Comparison of ENCODE assay signal across 34 mouse cellular contexts in genomic region chr1:89912392-89912791, GRCm38 (mm10). TPM values are rescaled to one million over a fixed set of nuclear protein-coding genes. Genes with fewer than 3 reads are reported as not detected.
DNase-seq lines count a peak whose midpoint lies in the region; ATAC-seq and TF ChIP-seq lines count a peak whose summit lies in the region.
"Had no signal": no experiment of that assay in that cellular context is flagged by ENCODE, and none has a peak within 500 bp of the region (broad histone marks: within the 10 kb centered on the region; RNA-seq: fewer than 3 reads in every experiment).

No protein-coding gene starts in this region.

- WGBS in hindbrain, postnatal 0 days, result 19% methylated on average over 5 of the region's 5 CpGs
- WGBS in hindbrain, embryonic 12.5 days, result 22% methylated on average over 5 of the region's 5 CpGs
- WGBS in lung, embryonic 14.5 days, result 22% methylated on average over 5 of the region's 5 CpGs
- WGBS in neural tube, embryonic 13.5 days, result 6% methylated on average over 5 of the region's 5 CpGs
- 9% methylated on average over 5 of the region's 5 CpGs for whole genome bisulfite sequencing in neural tube, embryonic 15.5 days

- no peaks in the 10 kb centered on the region for H3K4me1 ChIP-seq in hindbrain, postnatal 0 days (ENCODE audit: insufficient read depth, low read length)
- H3K4me1 ChIP-seq in hindbrain, embryonic 12.5 days, result peaks cover 7% of the 10 kb centered on the region
- no peaks in the 10 kb centered on the region for H3K4me1 ChIP-seq in lung, embryonic 14.5 days (ENCODE audit: insufficient read depth)
- H3K4me1 ChIP-seq in neural tube, embryonic 13.5 days (replicated peaks), result peaks cover 13% of the 10 kb centered on the region
- peaks cover 7% of the 10 kb centered on the region for H3K4me1 ChIP-seq in neural tube, embryonic 15.5 days

- H3K4me2 ChIP-seq in hindbrain, postnatal 0 days (ENCODE audit: low read depth, low read length), result no peak overlapping the region
- H3K4me2 ChIP-seq in hindbrain, embryonic 12.5 days (replicated peaks), result no peak overlapping the region
- no peak overlapping the region for H3K4me2 ChIP-seq in lung, embryonic 14.5 days
- no peak overlapping the region for H3K4me2 ChIP-seq in neural tube, embryonic 13.5 days
- no peak overlapping the region for H3K4me2 ChIP-seq in neural tube, embryonic 15.5 days
- H3K4me2 ChIP-seq: heart, embryonic 11.5 days; midbrain, embryonic 11.5 days had no signal

- H3K9ac ChIP-seq in hindbrain, postnatal 0 days (replicated peaks; ENCODE audit: low read length), result no peak overlapping the region
- H3K9ac ChIP-seq in hindbrain, embryonic 12.5 days, result no peak overlapping the region
- H3K9ac ChIP-seq in lung, embryonic 14.5 days, result no peak overlapping the region
- no peak overlapping the region for H3K9ac ChIP-seq in neural tube, embryonic 13.5 days
- H3K9ac ChIP-seq in neural tube, embryonic 15.5 days (replicated peaks), result no peak overlapping the region
- H3K9ac ChIP-seq: liver, embryonic 14.5 days had no signal

- H3K27me3 ChIP-seq in hindbrain, postnatal 0 days (ENCODE audit: insufficient read depth, low read length), result peaks cover 4% of the 10 kb centered on the region; the same call in 1 of the 2 replicates
- H3K27me3 ChIP-seq in hindbrain, embryonic 12.5 days, result peaks cover 15% of the 10 kb centered on the region; the same call in 1 of the 2 replicates
- H3K27me3 ChIP-seq in lung, embryonic 14.5 days (ENCODE audit: insufficient read depth, low read length), result no peaks in the 10 kb centered on the region
- H3K27me3 ChIP-seq in neural tube, embryonic 13.5 days, result no peaks in the 10 kb centered on the region; the same call in 1 of the 2 replicates
- peaks cover 5% of the 10 kb centered on the region; the same call in 1 of the 2 replicates for H3K27me3 ChIP-seq in neural tube, embryonic 15.5 days (replicated peaks)
- H3K27me3 ChIP-seq: CH12.LX had no signal

- no peaks in the 10 kb centered on the region for H3K36me3 ChIP-seq in hindbrain, postnatal 0 days (ENCODE audit: insufficient read depth, low read length)
- H3K36me3 ChIP-seq in hindbrain, embryonic 12.5 days, result no peaks in the 10 kb centered on the region
- H3K36me3 ChIP-seq in lung, embryonic 14.5 days (ENCODE audit: insufficient read depth), result no peaks in the 10 kb centered on the region
- no peaks in the 10 kb centered on the region for H3K36me3 ChIP-seq in neural tube, embryonic 13.5 days
- H3K36me3 ChIP-seq in neural tube, embryonic 15.5 days, result no peaks in the 10 kb centered on the region

- ATAC-seq in hindbrain, postnatal 0 days, result 0 out of 2 replicates have a peak, but pooled peaks have one; percentile 18
- no peak for ATAC-seq in hindbrain, embryonic 12.5 days (ENCODE audit: low FRiP score)
- ATAC-seq in lung, embryonic 14.5 days (ENCODE audit: insufficient read depth), result peak; percentile 63; the same call in 1 of the 2 replicates
- peak; percentile 81 for ATAC-seq in neural tube, embryonic 13.5 days (ENCODE audit: low read depth)
- ATAC-seq in neural tube, embryonic 15.5 days (ENCODE audit: low FRiP score), result no peak; the same call in 1 of the 2 replicates
- ATAC-seq: activated CD4-positive, CD25-positive, alpha-beta regulatory T cell, adult 4 months; forebrain, embryonic 14.5 days; intestine, embryonic 16.5 days; midbrain, embryonic 16.5 days had no signal

- H3K9me3 ChIP-seq in hindbrain, postnatal 0 days (ENCODE audit: low read length), result no peaks in the 10 kb centered on the region
- no peaks in the 10 kb centered on the region for H3K9me3 ChIP-seq in hindbrain, embryonic 12.5 days (replicated peaks)
- no peaks in the 10 kb centered on the region for H3K9me3 ChIP-seq in lung, embryonic 14.5 days (ENCODE audit: low read depth, low read length)
- H3K9me3 ChIP-seq in neural tube, embryonic 13.5 days, result no peaks in the 10 kb centered on the region
- no peaks in the 10 kb centered on the region for H3K9me3 ChIP-seq in neural tube, embryonic 15.5 days (replicated peaks)

- H3K27ac ChIP-seq in hindbrain, postnatal 0 days, result no peak overlapping the region
- H3K27ac ChIP-seq in hindbrain, embryonic 12.5 days, result no peak overlapping the region
- H3K27ac ChIP-seq in lung, embryonic 14.5 days (ENCODE audit: low read depth), result no peak overlapping the region
- H3K27ac ChIP-seq in neural tube, embryonic 13.5 days (replicated peaks), result no peak overlapping the region
- no peak overlapping the region for H3K27ac ChIP-seq in neural tube, embryonic 15.5 days (replicated peaks)
- H3K27ac ChIP-seq: layer of hippocampus, adult 2 months; left cerebral cortex, adult 2 months; liver, embryonic 14.5 days had no signal

- no peak for TF ChIP-seq CTCF in hindbrain, postnatal 0 days (IDR thresholded peaks at IDR 0.05; ENCODE audit: low read depth)
- no peak for TF ChIP-seq CTCF in lung, embryonic 14.5 days (IDR thresholded peaks at IDR 0.05; ENCODE audit: low read depth)

- no peak overlapping the region for H3K4me3 ChIP-seq in hindbrain, postnatal 0 days (ENCODE audit: low read length)
- H3K4me3 ChIP-seq in hindbrain, embryonic 12.5 days, result no peak overlapping the region
- no peak overlapping the region for H3K4me3 ChIP-seq in lung, embryonic 14.5 days (ENCODE audit: low read depth, low read length)
- no peak overlapping the region for H3K4me3 ChIP-seq in neural tube, embryonic 13.5 days
- H3K4me3 ChIP-seq in neural tube, embryonic 15.5 days (replicated peaks), result no peak overlapping the region
- H3K4me3 ChIP-seq: layer of hippocampus, adult 2 months; left cerebral cortex, adult 2 months had no signal

- peak; percentile 45 to 60 for DNase-seq in cerebellum, postnatal 10 days
- no peak for DNase-seq in cerebellum, adult 9-10 months
- peak; percentile 33 for DNase-seq in hindbrain, postnatal 0 days (ENCODE audit: low spot score)
- peak; percentile 59 for DNase-seq in lung, embryonic 14.5 days
- DNase-seq in lung, adult 18-20 months, result no peak
- DNase-seq: adrenal gland, adult 2 months; adrenal gland, postnatal 36 days; cerebellum, adult 18-20 months; cerebellum, postnatal 25 days; gastrocnemius, postnatal 14 days; kidney, postnatal 25 days; liver; lung, postnatal 36 days; right cerebral cortex, postnatal 25 days; spleen, adult 18-20 months; thymus, postnatal 14 days had no signal

RNA-seq across cellular contexts. Expression of gene Gbx2, which starts 18.6 kb away (rescaled TPM):
- total RNA-seq in hindbrain, postnatal 0 days (2014; rRNA removed), result 22.1 and 27.7 TPM in 2 replicates
- 25.6 and 26.9 TPM in 2 replicates for polyA plus RNA-seq in hindbrain, postnatal 0 days (2015; fragmentation: Nextera tagmentation; extraction: Ambion mirVana)
- 46.1 and 63.6 TPM in 2 replicates for polyA plus RNA-seq in hindbrain, embryonic 12.5 days (2016; fragmentation: Nextera tagmentation; extraction: Ambion mirVana)
- 0.11 and 0.17 TPM in 2 replicates for polyA plus RNA-seq in lung, embryonic 14.5 days (2014; fragmentation: Nextera tagmentation; extraction: Ambion mirVana)
- polyA plus RNA-seq in neural tube, embryonic 13.5 days (2015; fragmentation: Nextera tagmentation; extraction: Ambion mirVana), result 42.7 and 44.6 TPM in 2 replicates
- 21.7 and 30.5 TPM in 2 replicates for polyA plus RNA-seq in neural tube, embryonic 15.5 days (2015; fragmentation: Nextera tagmentation; extraction: Ambion mirVana)
- total RNA-seq: adrenal gland, adult 2 months; adrenal gland, postnatal 36 days; CH12.LX; gastrocnemius, postnatal 14 days; megakaryocyte, adult 5-6 weeks; neutrophil, adult 5-6 weeks had no signal
- polyA plus RNA-seq: activated CD4-positive, CD25-positive, alpha-beta regulatory T cell, adult 4 months; adrenal gland, adult 2 months; heart, embryonic 16.5 days; stomach, embryonic 16.5 days; urinary bladder, adult 2 months had no signal

Comparison
In these comparisons a context has a peak if more than half of its experiments do, and no peak if none do; other contexts are left out.
1. DNase-seq: peak in cerebellum, postnatal 10 days (2 of 2), hindbrain, postnatal 0 days (single experiment) and lung, embryonic 14.5 days (single experiment); none in cerebellum, adult 9-10 months (single experiment) and lung, adult 18-20 months (0 of 2).
2. ATAC-seq: peak in hindbrain, postnatal 0 days (single experiment), lung, embryonic 14.5 days (single experiment) and neural tube, embryonic 13.5 days (single experiment); none in hindbrain, embryonic 12.5 days (single experiment) and neural tube, embryonic 15.5 days (single experiment).
3. RNA of gene Gbx2, which starts 18.6 kb away (polyA plus RNA-seq): 46.1 to 63.6 TPM in hindbrain, embryonic 12.5 days, 42.7 to 44.6 TPM in neural tube, embryonic 13.5 days, 21.7 to 30.5 TPM in neural tube, embryonic 15.5 days and 25.6 to 26.9 TPM in hindbrain, postnatal 0 days; 0.11 to 0.17 TPM in lung, embryonic 14.5 days; every median in the first group is over 10 times any median in the second.